Mouse (Mus musculus): ENCODE measurements at regions not wholly inside any gene's neighbourhood (a gene's known extent, or its start where the extent isn't known, plus 50 kb on each side); places are given as distances from the start of the nearest gene placed in this dataset.

GRCm38 (mm10) chr1:185905666-185906065, 211.4 kb downstream of the Lyplal1 start:
- TF ChIP-seq CTCF (IDR thresholded peaks at IDR 0.05; ENCODE audit: low read depth) (no peak), EP300 (IDR thresholded peaks at IDR 0.05; ENCODE audit: low read depth) (no peak)
